Mouse (Mus musculus): Measurements from ENCODE around the gene Atp2a1. TPM values are rescaled to one million over a fixed set of nuclear protein-coding genes. Genes with fewer than 3 reads are reported as not detected.

The Atp2a1 gene
- total RNA-seq, 1 experiment from 2014 or later = 0.33 TPM

DNA sequence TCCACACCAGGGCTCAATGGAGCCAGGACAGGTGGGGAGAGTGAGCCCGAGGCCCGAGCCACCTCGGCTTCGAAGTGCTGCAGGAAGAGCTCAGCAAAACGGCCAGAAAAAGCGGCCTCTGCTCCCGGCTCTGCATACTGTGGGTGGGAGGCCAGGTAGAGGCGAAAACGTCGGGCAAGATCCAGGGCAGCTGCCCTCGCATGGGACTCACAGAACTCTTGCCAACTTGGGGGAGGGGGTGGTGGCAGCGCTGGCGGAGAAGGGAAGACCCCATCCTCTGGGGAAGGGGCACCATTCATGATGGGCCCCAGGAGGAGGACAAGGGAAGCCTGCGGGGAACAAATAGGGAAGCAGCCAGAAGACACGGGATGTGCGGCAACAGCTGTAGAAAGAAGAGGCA is 9.8 kb upstream of the Atp2a1 start:
- no peak for DNase-seq

DNA sequence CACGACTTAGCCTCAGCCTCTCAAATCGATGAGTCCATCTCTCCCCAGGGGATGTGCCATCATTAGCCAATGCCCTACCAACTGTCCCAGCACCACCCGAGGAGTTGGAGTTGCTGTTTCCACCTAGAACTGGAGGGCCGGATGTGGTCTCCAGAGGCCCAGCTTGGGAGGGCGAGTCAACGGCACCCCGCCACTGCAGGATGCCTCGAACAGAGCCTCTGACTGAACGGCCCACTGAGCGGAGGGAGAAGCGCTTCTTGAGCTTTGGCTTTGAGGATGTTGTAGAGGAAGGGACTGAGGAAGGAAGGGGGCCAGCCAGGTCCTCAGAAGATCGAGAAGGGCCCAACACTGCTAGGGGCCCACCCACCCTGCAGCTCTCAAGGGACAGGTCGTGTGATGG is 9.4 kb upstream of the Atp2a1 start:
- DNase-seq = no peak

DNA sequence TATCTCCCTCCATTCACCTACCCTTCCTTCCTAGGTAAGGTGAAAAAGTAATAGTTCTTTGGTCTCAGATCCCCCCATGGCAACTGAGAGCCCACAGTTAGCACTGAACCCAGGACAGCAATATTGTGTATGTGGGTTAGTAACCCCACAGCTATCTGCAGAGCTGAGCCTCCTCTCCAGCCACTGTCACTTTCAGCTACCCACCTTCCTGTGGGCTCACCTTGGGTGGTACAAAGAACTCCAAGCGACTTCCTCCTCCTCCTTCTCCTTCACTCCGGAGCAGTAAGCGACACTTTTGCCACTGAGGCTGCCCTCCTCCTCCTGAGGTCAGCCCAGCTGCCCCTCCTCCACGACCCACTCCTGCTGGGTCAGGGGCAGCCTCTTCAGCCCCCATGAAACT is 8.9 kb upstream of the Atp2a1 start:
- no peak for DNase-seq

DNA sequence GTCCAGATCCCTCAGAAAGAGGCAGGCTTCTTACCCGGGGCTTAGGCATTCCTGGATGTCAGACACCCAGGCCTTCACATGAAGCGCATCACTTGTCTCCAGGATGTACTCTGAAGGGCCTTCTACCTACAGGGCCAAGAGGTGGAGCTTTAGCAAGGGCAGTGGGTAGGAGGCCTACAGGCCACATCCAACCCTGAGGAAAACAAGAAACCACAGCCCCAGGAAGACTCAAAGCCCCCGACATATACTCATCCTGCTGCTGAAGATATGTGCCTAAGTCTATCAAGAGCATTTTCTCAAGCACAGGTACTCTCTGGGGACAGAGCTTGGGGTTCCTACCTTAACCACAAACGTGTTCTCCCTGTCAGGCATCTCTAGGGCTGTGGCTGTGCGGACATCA is 8.5 kb upstream of the Atp2a1 start:
- no peak for DNase-seq

DNA sequence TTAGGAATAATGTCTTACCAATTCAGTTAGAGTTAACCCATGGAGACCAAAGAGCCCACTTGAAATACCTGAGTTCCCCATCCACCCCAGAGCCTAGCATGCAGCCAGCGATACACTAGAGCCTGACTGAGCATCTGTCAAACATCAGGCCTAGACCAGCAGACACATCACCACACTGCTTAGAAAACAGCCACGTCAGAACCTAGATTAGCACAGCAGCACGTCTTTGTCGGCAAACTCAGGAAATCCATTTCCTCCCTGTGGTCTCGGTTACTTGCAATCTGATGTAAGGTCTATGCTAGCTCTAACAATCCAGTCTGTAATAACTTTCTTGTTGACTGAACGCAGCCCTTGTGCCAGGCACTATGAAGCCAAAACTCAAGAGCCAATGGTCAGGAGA is 7.2 kb upstream of the Atp2a1 start:
- no peak for DNase-seq

DNA sequence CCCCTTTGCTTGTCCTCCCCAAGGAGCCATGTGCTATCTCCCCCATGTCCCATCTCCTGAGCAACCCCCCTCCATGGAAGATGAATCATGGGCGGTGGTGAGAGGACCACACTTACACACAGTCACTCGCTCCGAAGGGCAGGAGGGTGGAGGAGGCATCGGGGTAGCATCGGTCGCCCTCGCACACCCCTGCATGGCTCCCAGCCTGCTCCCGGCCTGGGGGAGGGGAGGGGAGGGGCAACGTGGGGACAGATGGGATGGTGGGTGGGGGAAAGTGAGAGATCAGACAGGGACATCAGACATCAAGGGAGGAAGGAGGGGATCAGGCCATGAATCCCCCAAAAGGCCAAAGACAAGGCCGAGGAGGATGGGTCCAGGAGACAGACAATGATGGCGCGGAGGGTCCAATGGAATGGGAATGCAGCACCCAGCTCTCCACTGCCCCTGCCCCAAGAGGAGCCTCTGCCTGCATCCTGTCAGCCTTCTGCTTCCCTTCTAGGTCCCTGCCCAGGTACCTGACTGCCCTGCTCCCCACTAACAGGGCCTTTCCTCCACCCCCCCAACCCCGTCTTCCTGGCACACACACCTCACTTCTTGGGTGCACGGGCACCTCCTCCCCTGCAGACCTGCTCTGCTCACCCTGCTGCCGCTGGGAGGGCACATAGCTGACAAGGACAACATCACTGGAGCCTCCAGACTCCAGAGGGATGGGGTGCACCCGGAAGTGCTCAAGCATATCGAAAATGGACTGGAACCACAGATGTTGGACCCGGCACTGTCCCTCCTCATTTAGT is 5.1 kb upstream of the Atp2a1 start:
- no peak for DNase-seq

DNA sequence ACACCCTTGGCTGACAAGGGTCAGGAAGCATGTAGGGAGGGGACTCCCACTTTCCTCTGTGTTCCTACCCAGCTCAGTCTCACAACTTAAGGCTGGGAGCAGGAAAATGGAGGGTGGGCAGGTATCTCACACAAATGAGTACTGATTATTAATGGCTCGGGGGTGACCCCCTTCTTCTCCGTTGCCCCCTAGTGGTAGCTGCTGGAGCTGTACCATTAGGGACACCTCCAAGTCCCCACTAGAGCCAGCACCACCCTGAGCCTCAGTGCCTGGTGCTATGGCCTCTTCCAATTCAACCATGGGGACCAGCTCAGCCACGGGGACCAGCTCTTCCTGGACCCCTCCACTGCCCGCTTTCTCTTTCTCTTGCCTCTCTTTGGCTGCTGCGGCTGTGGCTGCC is 4.4 kb upstream of the Atp2a1 start:
- peak; percentile 77 for DNase-seq

DNA sequence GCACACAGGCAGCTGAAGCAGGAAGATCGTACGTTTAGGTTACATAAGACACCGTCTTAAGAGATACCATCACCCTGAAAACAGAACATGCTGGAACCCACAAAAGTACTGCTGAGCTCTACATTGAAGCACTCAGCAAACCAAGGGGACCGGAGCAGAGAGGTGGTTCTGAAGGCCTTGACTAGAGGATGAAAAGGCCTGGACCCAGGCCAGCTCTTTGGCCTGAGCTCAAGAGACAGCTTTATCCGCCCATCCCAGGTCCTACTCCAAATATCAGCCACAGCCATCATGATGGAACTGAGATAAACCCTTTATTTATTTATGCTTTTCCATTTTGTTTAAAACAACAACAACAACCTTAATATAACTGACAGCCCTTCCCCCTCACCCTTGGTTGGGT is 3.8 kb upstream of the Atp2a1 start:
- peak; percentile 50 for DNase-seq

DNA sequence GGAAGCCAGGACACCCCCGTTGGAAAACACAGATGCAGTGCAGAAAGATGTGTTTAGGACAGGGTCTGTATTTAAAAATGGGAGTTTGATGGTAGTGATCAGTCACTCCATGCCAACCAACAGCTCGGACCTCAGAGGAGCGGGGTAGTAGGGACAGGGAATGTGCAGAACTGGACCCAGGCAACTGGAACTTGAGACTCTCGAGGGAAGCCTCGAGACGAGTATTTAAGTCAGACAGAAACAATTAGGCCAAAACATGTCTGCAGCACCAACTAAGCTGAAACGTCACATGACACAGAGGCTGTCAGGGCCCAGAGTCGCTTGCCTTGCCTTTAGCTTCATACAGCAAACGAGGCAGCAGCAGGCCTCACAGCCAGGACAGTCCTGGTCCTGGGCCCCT is 3.2 kb upstream of the Atp2a1 start:
- no peak for DNase-seq

DNA sequence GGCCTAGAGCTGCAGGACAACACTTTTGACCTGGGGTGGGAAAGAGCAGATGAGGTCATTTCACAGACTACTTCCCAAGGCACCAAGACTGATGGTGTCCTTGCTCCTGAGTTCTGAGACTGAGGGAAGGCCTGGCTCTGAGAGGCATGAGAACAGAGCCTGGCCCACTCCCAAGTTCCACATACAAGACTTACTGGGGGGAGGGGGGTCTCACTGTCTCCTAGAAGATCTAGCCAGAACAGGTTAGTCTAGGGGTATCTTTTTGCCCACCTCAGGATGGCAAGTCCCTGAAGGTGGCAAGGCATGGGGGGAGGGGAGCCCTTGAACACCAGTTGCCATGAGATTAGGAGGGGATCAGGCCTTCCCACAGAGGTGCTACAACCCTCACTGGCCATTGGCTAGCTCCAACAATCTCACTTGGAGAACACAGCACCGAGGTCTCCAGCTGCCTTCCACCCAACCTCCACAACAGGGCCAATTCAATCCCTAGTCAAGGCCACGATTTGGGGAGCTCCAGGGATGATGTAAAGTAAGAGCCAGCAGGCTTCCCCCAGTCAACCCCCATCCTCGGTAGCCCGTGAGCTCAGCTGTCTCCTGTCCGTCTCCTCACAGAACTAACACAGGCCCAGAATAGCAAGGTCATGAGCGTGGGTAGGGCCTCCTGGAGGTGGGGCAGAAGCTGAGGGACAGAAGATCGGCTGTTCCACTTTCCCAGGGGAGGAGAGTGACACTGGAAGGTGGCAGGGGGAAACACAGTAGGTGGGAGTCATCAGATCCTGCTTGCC is 2.5 kb upstream of the Atp2a1 start:
- peak; percentile 74 for DNase-seq

DNA sequence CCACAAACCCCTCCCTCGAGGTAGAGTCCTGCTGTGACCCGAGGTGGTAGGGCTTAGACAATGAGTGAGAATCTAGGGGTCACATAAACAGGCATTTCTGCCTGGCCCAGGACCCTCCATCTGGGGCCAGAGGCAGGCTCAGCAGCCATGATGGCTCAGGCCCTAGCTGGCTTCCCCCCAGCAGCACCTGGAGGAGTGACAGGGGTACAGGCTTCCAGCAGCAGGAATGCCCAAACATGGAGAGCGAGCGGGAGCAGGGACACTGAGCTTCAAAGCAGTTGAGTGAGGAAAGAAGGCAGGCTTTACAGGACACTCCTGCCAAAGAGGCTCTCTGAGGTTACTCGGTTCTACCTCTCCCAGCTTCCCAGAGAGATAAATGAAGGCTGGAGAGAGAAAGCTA is 1.9 kb upstream of the Atp2a1 start:
- peak; percentile 49 for DNase-seq

DNA sequence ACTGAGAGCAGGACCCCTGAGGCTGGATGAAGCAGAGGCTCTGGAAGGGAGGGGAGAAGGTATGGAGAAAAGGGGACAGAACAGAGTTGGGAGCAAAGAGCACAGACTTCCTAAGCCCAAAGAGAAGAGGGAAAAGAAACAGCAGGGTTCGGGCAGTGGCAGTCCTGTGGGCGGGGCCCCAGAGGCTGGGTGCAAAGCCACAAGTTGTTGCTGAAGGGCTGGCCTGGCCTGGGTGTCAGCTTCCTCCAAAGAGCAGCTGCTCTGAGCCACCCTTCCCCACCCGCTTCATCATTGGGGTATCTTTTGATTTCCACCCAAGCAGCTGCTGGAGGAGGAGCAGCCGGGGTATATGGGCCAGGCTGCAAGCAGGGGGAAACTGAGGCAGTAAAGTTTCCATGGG is 1.2 kb upstream of the Atp2a1 start:
- no peak for DNase-seq

DNA sequence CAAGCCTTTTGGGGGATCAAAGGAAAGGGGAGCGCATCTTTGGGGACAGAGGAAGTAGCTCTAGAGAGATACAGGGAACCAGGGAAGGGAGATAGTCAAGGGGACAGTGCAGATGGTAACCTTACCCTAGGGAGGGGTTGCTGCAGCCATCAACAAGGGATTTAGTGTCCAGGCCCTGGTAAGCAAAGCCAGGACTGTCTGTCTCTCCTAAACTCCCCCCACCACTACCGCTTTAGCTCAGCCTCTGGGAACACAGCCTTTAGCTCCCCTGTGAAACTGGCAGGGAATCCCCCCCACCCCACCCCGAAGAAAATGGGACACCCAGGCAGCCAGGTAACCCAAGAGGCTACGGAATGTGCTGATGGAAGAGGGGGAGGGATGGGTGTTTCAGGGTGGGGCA is 639 bp upstream of the Atp2a1 start:
- no peak for DNase-seq

DNA sequence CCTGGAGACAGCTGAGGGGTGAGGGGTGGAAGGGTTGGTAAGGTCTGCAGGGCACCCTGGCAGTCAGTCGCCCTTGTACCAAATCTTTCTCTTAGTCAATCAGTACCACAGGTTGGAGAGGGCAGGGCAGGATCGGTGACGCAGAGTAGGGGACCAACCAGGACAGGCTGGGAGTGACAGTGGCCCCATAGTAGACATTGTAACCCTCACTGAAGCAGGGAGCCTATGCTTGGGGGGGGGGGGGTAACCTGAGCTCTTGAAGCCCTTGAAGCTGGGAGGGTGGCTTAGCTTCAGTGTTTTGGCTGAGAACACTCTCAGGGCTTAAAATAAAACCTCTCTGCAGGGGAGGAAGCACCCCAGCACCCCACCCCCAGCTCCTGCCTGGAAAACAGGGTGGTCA is 1.3 kb downstream of the Atp2a1 start:
- no peak for DNase-seq

DNA sequence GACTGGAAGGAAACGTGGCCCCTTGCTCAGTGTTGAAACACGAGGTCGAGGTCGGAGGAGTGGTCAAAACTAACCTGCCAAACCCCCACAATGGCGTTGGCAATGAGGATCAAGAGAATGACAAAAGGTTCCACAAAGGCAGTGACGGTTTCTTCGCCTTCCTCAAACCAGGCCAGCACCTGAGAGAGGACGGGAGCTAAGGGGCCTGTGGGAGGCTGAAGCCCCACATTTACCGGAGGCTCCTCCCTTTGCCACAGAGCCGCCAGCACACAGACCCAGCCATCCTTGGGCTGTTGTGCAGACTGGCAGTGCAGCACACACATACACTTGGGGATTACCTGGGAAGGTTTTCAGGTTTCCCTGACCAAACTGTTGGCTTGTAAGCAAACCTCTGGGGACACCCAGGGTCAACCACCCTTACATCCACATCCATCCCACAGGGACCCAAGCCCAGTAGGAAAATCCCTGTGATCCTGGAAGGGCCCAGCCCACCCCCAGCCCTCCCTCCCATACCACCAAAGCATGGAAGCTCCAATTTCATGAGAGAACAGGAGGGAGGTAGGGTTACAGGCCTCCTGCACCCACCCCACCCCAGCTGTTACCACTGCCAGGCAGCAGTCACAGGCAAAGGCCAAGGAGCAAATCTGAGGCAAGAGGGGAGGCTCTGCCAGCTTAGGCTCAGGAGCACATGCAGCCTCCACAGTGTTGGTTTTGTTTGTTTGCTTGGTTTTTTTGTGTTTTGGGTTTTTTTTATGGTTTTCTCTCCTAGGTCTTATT is 2.1 kb downstream of the Atp2a1 start:
- no peak for DNase-seq

DNA sequence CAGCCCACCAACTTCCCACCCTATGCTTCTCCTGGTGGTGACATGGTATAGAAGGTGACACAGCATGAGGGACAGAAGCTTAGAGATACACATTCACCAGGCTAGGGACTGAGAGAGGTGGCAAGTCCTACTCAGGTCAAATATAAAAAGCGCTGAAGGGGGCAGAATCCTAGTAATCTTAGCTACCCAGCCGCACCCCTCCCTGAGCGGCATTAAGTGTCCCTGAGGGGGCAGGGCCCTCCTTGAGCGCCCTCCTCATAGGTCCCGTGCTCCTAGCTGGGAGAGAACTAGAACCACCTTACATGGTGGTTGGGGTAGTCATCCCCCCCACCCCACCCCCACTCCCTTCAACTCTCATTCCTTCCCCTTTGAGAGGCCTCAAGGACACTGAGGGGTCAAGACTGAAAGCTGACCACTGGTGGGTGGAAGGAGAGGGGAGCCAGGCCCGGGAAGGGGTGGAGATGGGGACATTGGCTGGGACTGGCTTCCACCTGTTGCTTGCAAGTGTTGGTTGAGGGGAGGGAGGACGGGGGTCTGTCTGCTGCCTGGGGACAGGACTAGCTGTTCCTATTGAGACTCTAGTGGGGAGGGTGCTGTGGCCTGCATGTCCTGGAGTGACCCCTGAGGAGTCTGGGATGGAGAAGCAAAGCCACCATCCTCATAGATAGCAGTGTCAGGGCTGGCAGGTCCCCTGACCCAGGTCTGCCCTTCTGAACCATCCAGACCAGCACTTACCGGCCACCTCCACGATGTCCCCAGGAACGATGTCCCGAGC is 3.9 kb downstream of the Atp2a1 start:
- DNase-seq = no peak

DNA sequence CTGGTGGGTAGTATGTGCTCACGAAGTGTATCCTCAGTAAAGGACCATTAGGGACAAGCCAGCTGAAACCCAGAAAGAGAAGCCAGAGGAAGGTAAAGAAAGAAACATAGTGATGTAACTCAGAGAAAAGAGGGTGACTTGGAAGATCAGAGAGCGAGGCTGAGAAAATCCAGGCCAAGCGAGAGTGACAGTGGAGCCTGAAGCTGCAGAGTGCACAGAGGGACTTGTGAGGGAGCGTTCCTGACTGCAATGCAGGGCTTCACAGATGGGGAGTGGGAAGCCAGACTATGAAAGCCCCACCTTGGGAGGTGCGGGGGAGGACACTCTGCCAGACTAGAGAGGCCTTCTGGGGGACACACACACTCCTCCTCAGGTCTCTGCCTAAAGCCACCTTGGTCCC is 4.7 kb downstream of the Atp2a1 start:
- no peak for DNase-seq

DNA sequence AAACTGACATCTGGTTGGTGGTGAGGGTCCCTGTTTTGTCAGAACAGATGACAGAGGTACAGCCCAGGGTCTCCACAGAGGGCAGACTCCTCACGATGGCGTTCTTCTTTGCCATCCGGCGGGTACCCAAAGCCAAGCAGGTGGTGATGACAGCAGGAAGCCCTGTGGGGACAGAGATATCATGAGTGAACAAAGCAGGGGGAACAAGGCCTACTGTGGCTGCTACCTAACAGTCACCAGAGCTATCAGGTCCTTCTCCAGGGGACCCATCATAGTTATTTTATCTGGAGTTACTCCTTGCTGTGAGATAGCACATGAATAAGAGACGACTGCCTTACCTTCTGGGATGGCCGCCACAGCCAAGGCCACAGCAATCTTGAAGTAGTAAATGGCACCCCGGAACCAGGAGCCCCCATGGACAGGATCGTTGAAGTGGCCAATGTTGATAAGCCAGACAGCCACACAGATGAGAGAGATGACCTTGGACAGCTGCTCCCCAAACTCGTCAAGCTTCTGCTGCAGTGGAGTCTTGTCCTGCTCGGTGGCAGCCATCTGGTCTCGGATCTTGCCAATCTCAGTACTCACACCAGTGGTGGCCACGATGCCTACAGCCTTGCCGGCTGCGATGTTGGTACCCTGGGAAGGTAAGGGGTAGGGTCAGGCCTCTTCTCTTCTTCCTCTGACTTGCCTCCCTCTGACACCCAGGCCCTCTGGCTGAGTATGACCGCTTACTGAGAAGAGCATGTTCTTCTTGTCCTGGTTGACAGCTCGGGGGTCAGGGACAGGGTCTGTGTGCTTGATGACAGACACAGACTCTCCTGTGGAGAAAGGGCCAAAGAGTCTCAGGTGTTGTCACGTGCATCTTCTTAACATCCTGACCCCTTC is 6.3 kb downstream of the Atp2a1 start:
- DNase-seq = no peak

DNA sequence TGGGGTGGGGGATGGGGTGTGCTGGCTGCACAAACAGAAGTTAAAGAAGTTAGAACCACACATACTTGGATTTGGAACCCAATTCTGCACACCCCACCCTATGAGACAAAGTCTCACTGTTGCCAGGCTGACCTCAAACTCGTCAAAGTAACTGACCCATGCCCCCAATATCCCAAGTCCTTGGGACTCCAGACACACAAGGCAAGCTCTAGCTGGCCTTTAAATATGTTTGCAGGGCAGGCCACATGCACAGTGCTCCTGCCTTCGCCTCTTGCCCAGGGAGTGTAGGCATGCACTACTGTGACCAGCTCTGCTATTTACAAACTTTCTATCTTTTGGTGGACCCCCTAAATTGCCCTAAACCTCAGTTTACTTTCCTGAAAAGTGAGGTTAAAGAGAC is 7.7 kb downstream of the Atp2a1 start:
- DNase-seq = no peak

DNA sequence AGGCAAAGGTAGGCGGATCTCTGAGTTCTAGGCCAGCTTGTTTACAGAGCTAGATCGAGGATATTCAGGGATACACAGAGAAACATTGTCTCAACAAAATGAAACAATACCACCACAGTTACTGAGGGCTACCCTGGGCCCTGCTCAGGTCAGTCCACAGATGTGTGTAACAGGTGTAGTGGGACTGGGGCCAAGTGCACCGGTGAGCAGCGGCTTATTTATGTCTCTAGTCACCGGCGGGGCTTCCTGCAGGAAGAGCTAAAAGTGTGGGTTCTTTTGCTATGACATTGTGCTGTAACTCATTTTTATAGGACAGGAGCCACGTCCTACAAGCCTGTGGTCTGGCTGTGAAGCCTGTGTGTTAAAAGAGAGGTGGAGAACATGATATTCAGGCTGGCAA is 9.0 kb downstream of the Atp2a1 start:
- no peak for DNase-seq

DNA sequence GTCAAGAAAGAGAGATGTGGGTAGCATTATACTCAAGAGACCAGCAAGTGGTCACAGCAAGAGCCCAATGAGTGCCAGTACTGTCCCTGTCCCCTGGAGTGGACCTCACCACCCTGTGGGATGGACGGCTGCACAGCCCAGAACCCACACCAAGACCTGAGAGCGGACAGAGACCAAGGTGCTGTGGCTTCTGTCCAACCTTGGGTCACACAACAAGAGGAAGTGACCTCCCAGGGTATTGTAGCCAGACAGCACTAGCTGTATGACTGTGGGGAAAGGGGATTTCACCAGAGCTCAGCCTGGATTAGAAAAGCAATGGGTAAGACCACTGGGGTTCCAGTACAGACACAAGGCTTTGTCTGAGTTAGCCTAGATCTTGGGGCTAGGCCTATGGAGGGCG is 10.7 kb downstream of the Atp2a1 start:
- no peak for DNase-seq

Measured in adrenal gland, postnatal 14 days (tissue).